19 mouse cellular contexts compared by ENCODE assay signal in genomic region chr16:71997634-71998278, GRCm38 (mm10).
DNase-seq lines count a peak whose midpoint lies in the region; ATAC-seq and TF ChIP-seq lines count a peak whose summit lies in the region.
"Had no signal": no experiment of that assay in that cellular context is flagged by ENCODE, and none has a peak within 500 bp of the region (broad histone marks: within the 10 kb centered on the region; RNA-seq: fewer than 3 reads in every experiment).

No protein-coding gene starts in this region.

- no peak overlapping the region for H3K4me2 ChIP-seq in midbrain, embryonic 12.5 days (replicated peaks)
- H3K4me2 ChIP-seq in forebrain, embryonic 14.5 days (ENCODE audit: low read length), result no peak overlapping the region
- no peak overlapping the region for H3K4me2 ChIP-seq in hindbrain, embryonic 14.5 days (replicated peaks)

- peak; percentile 83 for ATAC-seq in midbrain, embryonic 12.5 days (ENCODE audit: low FRiP score, low read depth)
- peak; percentile 98 for ATAC-seq in forebrain, embryonic 14.5 days
- peak; percentile 70; the same call in 1 of the 2 replicates for ATAC-seq in hindbrain, embryonic 14.5 days (ENCODE audit: low FRiP score)
- ATAC-seq: CD4-positive, CD25-positive, alpha-beta regulatory T cell, adult 4 months; inflammation-experienced regulatory T-cells, adult 6 months had no signal

- no peaks in the 10 kb centered on the region for H3K27me3 ChIP-seq in midbrain, embryonic 12.5 days
- no peaks in the 10 kb centered on the region for H3K27me3 ChIP-seq in midbrain, embryonic 10.5 days (ENCODE audit: low read depth, poor library complexity, severe bottlenecking)
- no peaks in the 10 kb centered on the region for H3K27me3 ChIP-seq in forebrain, embryonic 14.5 days (replicated peaks; ENCODE audit: control insufficient read depth, insufficient read depth, low read length)
- H3K27me3 ChIP-seq in hindbrain, embryonic 14.5 days (ENCODE audit: control insufficient read depth, insufficient read depth, low read length), result no peaks in the 10 kb centered on the region

- no peaks in the 10 kb centered on the region for H3K9me3 ChIP-seq in midbrain, embryonic 12.5 days
- no peaks in the 10 kb centered on the region for H3K9me3 ChIP-seq in midbrain, embryonic 10.5 days (replicated peaks)
- no peaks in the 10 kb centered on the region for H3K9me3 ChIP-seq in forebrain, embryonic 14.5 days (replicated peaks; ENCODE audit: control insufficient read depth, low read length)
- H3K9me3 ChIP-seq in hindbrain, embryonic 14.5 days (ENCODE audit: control insufficient read depth, low read length), result no peaks in the 10 kb centered on the region

- intact Hi-C loops in left cerebral cortex, adult 2 months (cut with DNase I), result no loop called here

- H3K4me3 ChIP-seq in midbrain, embryonic 12.5 days, result no peak overlapping the region
- H3K4me3 ChIP-seq in midbrain, embryonic 10.5 days, result no peak overlapping the region
- no peak overlapping the region for H3K4me3 ChIP-seq in forebrain, embryonic 14.5 days (ENCODE audit: low read depth, low read length)
- H3K4me3 ChIP-seq in hindbrain, embryonic 14.5 days (replicated peaks; ENCODE audit: low read length), result no peak overlapping the region
- no peak overlapping the region for H3K4me3 ChIP-seq in left cerebral cortex, adult 2 months
- H3K4me3 ChIP-seq: erythroblast, embryonic 14.5 days; gastrocnemius, adult 2 months; layer of hippocampus, adult 2 months had no signal

- H3K27ac ChIP-seq in midbrain, embryonic 12.5 days (replicated peaks), result no peak overlapping the region
- no peak overlapping the region for H3K27ac ChIP-seq in midbrain, embryonic 10.5 days (replicated peaks)
- H3K27ac ChIP-seq in forebrain, embryonic 14.5 days (ENCODE audit: low read depth, low read length), result no peak overlapping the region; the same call in 1 of the 2 replicates
- H3K27ac ChIP-seq in hindbrain, embryonic 14.5 days, result no peak overlapping the region
- no peak overlapping the region for H3K27ac ChIP-seq in left cerebral cortex, adult 2 months
- H3K27ac ChIP-seq: gastrocnemius, adult 2 months; layer of hippocampus, adult 2 months; macrophage had no signal

- DNase-seq in midbrain, embryonic 10.5 days (ENCODE audit: low spot score), result no peak
- DNase-seq in forebrain, embryonic 14.5 days (ENCODE audit: low spot score), result peak; percentile 89
- peak; percentile 42 for DNase-seq in hindbrain, embryonic 14.5 days (ENCODE audit: low spot score)
- peak; percentile 3 for DNase-seq in telencephalon, adult 2 months (ENCODE audit: low read depth, low spot score)
- no peak for DNase-seq in heart, adult 8-10 months (ENCODE audit: low spot score)
- no peak for DNase-seq in left cerebral cortex, adult 2 months (ENCODE audit: extremely low spot score in 1 of 2, low spot score in 2 of 2)
- DNase-seq: adrenal gland, adult 2 months; cerebellum, adult 9-11 months; gastrocnemius, adult 2 months; heart, adult 18-20 months; heart, postnatal 10 days; liver; lung, adult 18-20 months had no signal

- H3K9ac ChIP-seq in midbrain, embryonic 12.5 days (replicated peaks), result no peak overlapping the region
- no peak overlapping the region for H3K9ac ChIP-seq in forebrain, embryonic 14.5 days (ENCODE audit: low read length)
- no peak overlapping the region for H3K9ac ChIP-seq in hindbrain, embryonic 14.5 days

- no peaks in the 10 kb centered on the region for H3K4me1 ChIP-seq in midbrain, embryonic 12.5 days
- H3K4me1 ChIP-seq in midbrain, embryonic 10.5 days, result no peaks in the 10 kb centered on the region
- no peaks in the 10 kb centered on the region for H3K4me1 ChIP-seq in forebrain, embryonic 14.5 days (ENCODE audit: control insufficient read depth, insufficient read depth, low read length)
- no peaks in the 10 kb centered on the region for H3K4me1 ChIP-seq in hindbrain, embryonic 14.5 days (replicated peaks; ENCODE audit: control insufficient read depth, insufficient read depth, low read length)

- WGBS in midbrain, embryonic 12.5 days, result 84% methylated on average over 3 of the region's 3 CpGs
- 93% methylated on average over 3 of the region's 3 CpGs for WGBS in midbrain, embryonic 10.5 days
- WGBS in forebrain, embryonic 14.5 days, result 46% methylated on average over 3 of the region's 3 CpGs
- 66% methylated on average over 3 of the region's 3 CpGs for WGBS in hindbrain, embryonic 14.5 days

- TF ChIP-seq CTCF in left cerebral cortex, adult 2 months (IDR thresholded peaks at IDR 0.05), result no peak

- H3K36me3 ChIP-seq in midbrain, embryonic 12.5 days, result no peaks in the 10 kb centered on the region
- H3K36me3 ChIP-seq in midbrain, embryonic 10.5 days, result no peaks in the 10 kb centered on the region
- no peaks in the 10 kb centered on the region for H3K36me3 ChIP-seq in forebrain, embryonic 14.5 days (ENCODE audit: control insufficient read depth, insufficient read depth, low read length)
- no peaks in the 10 kb centered on the region for H3K36me3 ChIP-seq in hindbrain, embryonic 14.5 days (replicated peaks; ENCODE audit: control insufficient read depth, insufficient read depth)

Comparison
In these comparisons a context has a peak if more than half of its experiments do, and no peak if none do; other contexts are left out.
1. DNase-seq: peak in forebrain, embryonic 14.5 days (single experiment), hindbrain, embryonic 14.5 days (single experiment) and telencephalon, adult 2 months (single experiment); none in midbrain, embryonic 10.5 days (single experiment), heart, adult 8-10 months (single experiment) and left cerebral cortex, adult 2 months (0 of 2).
2. Peak in every context shown above with its lines, with median percentiles within 50 percentile points of each other: ATAC-seq.